Mouse (Mus musculus) testis, adult 2 months (tissue): ENCODE data around the gene Gm28729. TPM values are rescaled to one million over a fixed set of nuclear protein-coding genes. Genes with fewer than 3 reads are reported as not detected.
"Not testable (repeated sequence)": the region's sequence is repeated elsewhere in the genome, so short reads cannot be mapped to it uniquely, and the experiment has no call there.

Source experiments
- H3K27ac ChIP-seq: fragments of 200-500 bp; 2 replicates; pipeline ENCODE4 v1.5.1; 2012; ENCODE audit warnings: low read depth, low read length; ENCODE audit not compliant: control insufficient read depth, insufficient read depth
- H3K27me3 ChIP-seq: fragments of 200-500 bp; 2 replicates; pipeline ENCODE4 v1.6.1; 2012; ENCODE audit warnings: mild to moderate bottlenecking, low read length, moderate library complexity; ENCODE audit not compliant: control insufficient read depth, insufficient read depth
- H3K36me3 ChIP-seq: fragments of 200-500 bp; 2 replicates; pipeline ENCODE4 v1.6.1; 2012; ENCODE audit warnings: mild to moderate bottlenecking, low read length; ENCODE audit not compliant: control insufficient read depth, insufficient read depth
- H3K4me1 ChIP-seq: fragments of 200-500 bp; 2 replicates; pipeline ENCODE4 v1.6.1; 2012; ENCODE audit warnings: low read length; ENCODE audit not compliant: control insufficient read depth, insufficient read depth
- H3K4me3 ChIP-seq: fragments of 200-500 bp; 2 replicates; pipeline ENCODE4 v1.5.1; 2012; ENCODE audit warnings: low read depth, mild to moderate bottlenecking, low read length, moderate library complexity, mixed read lengths; ENCODE audit not compliant: control insufficient read depth
- CTCF ChIP-seq: fragments of 200-500 bp; IDR thresholded peaks from 2 replicates; pipeline ENCODE4 v1.5.1; 2012; ENCODE audit warnings: low read depth, mild to moderate bottlenecking, inconsistent platforms, low read length, moderate library complexity; ENCODE audit not compliant: control insufficient read depth, insufficient read depth, insufficient replicate concordance
- POLR2A ChIP-seq: fragments of 200-500 bp; IDR thresholded peaks from 2 replicates; pipeline ENCODE4 v1.6.1; 2012; ENCODE audit warnings: low read depth, mild to moderate bottlenecking, inconsistent platforms, low read length, moderate library complexity; ENCODE audit not compliant: control insufficient read depth
- polyA plus RNA-seq: library from polyadenylated mRNA; depleted of rRNA; stranded (reverse); fragments of >200 nt; gene quantifications from 2 replicates; pipeline ENCODE4 v1.2.3, GENCODE M21; 2012

The Gm28729 gene
- polyA plus RNA-seq, 1 experiment, result 9.3 TPM

DNA sequence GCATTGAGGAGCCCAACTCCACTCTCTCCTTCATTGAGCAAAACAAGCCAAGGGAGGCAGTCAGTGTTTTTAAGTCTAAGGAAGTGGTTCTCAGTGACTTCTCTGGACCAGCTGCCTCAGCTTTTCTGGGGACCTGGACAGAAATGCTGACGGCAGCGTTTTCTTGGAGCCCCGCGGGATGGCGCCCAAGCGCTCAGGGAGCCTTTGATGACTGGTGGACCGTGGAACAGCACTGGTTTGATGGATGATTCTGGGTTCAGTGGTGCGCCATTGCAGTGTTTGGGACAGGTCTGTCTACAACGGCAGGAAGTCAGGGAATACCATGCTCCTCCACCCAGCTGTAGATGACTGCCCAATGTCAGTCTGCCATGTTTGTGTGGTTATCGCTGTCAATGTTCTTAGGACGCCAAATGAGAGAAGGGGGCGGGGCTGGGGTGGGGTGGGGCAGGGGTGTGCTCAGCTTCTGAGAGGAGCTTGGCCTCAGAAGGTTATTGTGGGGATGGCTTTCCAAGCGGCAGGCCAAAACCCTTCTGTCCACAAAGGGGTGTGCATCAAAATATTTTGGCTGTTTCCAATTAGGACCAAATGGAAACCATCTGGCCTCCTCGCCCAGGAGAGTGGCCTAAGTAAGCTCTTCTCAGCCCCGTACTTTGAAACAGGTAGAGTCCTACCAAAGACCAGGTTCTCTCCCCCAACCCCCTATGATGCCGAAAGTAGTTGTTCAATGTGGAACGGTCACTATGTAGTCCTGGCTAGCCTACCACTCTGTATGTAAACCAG, 20.8 kb downstream of the Gm28729 start:
- H3K4me1 ChIP-seq, result peaks cover 5% of the 10 kb centered on the region
- H3K4me3 ChIP-seq, result peak overlapping the region; percentile 36
- H3K27me3 ChIP-seq, result no peaks in the 10 kb centered on the region
- no peaks in the 10 kb centered on the region for H3K36me3 ChIP-seq
- no peak overlapping the region for H3K27ac ChIP-seq
- TF ChIP-seq POLR2A, result no peak
- TF ChIP-seq CTCF, result no peak

DNA sequence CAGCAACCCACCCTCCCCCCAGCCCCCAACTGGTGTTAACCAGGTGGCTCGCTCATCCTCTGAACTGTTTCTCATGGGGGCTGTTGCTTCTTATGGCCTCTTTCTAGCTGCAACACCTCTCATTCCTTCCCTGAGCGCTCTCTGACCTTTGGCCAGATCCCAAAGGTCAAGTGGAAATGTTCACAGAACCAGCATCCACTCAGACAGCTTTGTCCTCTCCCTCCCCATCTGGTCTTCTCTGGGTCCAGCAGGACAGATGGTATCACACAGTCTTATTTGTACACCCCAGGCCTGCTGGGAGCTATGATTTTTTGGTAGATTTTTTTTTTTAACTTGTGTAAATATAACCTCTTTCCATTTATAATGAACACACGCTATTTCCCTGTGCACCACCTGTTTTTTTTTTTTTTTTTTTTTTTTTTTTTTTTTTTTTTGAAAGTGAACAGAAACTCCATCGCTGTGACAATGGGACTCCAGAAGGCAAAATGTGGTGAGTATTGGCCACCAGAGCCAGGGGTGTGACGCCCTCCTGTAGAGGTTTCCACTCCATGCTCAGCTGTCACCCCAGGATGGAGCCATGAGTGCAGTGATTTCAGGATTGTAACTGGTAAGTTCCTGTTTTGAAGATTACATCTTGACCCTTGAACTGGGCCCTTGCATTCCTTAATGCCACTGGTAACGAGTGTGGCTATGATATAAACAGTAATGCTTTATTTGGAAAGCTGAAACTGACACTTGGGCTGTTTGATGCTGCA, 22.0 kb downstream of the Gm28729 start:
- TF ChIP-seq CTCF (no peak), POLR2A (no peak)
- no peaks in the 10 kb centered on the region for H3K36me3 ChIP-seq
- peaks cover 5% of the 10 kb centered on the region for H3K4me1 ChIP-seq
- H3K4me3 ChIP-seq, result no peak overlapping the region
- H3K27me3 ChIP-seq, result no peaks in the 10 kb centered on the region
- H3K27ac ChIP-seq, result no peak overlapping the region

DNA sequence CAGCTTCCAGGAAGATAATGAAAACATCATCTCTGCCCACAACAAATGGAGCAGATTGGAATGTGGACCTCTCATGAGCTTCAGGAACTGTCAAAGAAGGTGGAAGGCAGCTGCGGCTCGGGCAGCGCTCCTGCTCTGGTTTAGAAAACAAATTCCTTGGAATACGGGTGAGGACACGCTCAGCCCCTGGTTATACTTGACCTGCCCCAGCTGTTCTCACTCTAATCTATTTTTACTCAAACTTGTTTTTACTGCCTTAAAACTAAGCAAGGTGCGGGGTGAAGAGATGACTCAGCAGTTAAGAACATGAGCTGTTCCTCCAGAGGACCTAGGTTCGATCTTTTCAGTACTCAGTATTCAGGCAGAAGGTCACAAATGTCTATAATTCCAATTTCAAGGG, 23.8 kb downstream of the Gm28729 start:
- no peak for TF ChIP-seq CTCF
- no peak for TF ChIP-seq POLR2A
- Histone ChIP-seq H3K4me3 (no peak overlapping the region), H3K27me3 (no peaks in the 10 kb centered on the region), H3K36me3 (no peaks in the 10 kb centered on the region), H3K4me1 (peaks cover 3% of the 10 kb centered on the region), H3K27ac (no peak overlapping the region)

DNA sequence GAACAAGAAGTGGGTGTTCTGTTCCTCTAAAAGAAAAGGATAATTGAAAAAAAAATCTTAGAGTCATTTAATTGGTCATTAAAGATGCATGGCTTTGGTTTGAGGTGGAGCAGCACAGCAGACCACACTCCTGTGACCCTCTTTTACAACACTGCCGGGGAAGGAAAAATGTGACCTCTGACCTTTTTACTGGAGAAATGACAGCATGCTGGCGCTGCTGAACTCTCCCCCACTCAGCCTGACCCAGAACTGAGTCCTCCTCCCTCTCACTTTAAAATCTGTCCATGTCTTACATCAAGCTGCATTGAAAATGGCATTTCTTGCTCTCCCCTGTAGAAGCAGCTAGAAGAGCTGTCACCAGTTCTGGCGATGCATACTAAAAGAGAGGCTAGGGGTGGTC, 31.9 kb downstream of the Gm28729 start:
- no peaks in the 10 kb centered on the region; the same call in 1 of the 2 replicates for H3K4me1 ChIP-seq
- H3K27ac ChIP-seq, result no peak overlapping the region
- TF ChIP-seq POLR2A (no peak), CTCF (no peak)
- H3K4me3 ChIP-seq, result no peak overlapping the region
- H3K36me3 ChIP-seq, result no peaks in the 10 kb centered on the region
- no peaks in the 10 kb centered on the region for H3K27me3 ChIP-seq

DNA sequence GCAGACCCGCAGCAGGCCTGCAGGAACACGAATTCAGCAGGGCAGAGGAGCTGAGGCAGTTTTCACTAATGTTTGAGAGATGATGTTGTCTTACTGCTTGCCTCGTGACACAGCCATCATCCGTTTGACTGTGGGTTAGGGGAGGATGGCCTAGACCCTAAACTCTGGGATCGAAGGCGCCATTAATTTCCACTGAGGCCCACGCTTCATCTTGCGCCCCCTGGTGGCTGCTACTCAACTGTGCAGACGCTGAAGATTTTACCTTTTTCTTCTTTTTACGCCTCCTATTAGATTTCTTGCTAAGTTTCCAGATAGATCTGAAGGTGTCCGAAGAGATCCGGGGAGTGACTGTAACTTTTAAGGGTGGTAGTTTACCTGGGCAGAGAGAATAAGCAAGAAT, 33.3 kb downstream of the Gm28729 start:
- Histone ChIP-seq H3K27me3 (no peaks in the 10 kb centered on the region), H3K27ac (no peak overlapping the region), H3K4me1 (no peaks in the 10 kb centered on the region; the same call in 1 of the 2 replicates), H3K4me3 (peak overlapping the region; percentile 84), H3K36me3 (no peaks in the 10 kb centered on the region)
- TF ChIP-seq CTCF (peak; percentile 89; the same call in 1 of the 2 replicates), POLR2A (no peak)

DNA sequence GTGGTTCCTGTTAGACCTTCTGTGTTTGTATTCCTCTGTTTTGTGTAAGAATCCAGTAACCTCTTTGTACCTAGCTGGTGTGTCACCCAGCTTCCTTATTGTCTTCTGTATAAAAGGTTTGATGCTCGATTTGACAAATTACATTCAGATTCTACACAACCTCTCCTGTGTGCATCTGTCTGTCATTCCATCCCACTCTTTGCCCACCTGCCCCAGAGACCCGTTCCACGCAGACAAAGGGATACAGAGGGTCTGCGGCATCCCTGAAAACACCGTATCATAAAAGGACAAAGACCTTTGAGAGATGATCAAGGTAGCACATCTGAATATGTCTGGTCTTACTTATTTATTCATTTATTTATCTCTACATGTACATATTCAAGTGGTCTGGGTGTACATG, 37.2 kb downstream of the Gm28729 start:
- not testable (repeated sequence) for H3K36me3 ChIP-seq, H3K27ac ChIP-seq, H3K4me1 ChIP-seq, H3K4me3 ChIP-seq, H3K27me3 ChIP-seq

DNA sequence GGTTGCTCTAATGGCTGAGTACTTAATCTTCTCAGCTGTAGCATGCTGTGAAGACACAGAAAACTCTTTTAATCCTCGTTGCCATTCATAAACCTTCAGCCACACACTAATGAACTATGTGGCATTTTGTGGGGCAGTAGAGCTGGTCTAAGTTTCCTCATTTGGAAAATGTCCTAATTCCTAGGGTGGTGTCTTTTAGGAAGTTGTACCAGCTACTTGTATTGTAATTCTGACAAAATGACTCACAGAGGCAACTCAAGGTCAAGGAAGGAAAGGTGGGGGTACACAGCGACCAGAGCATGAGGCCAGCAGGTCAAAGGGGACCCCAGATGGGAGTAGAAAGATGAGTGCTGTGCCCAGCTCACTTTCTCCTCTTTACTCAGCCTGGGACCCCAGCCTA, 41.4 kb downstream of the Gm28729 start:
- Histone ChIP-seq H3K27me3 (no peaks in the 10 kb centered on the region), H3K4me3 (no peak overlapping the region), H3K36me3 (no peaks in the 10 kb centered on the region), H3K27ac (no peak overlapping the region), H3K4me1 (peaks cover 5% of the 10 kb centered on the region)
- TF ChIP-seq POLR2A (no peak), CTCF (no peak)
